Mouse (Mus musculus): ENCODE measurements around the gene Pomt2. TPM values are rescaled to one million over a fixed set of nuclear protein-coding genes. Genes with fewer than 3 reads are reported as not detected.

The Pomt2 gene
- 10 to 100 TPM; 11.5 to 14.1 TPM for total RNA-seq (2021)
- long read RNA-seq, experiment 1, full-length matches to known transcripts = 2 of 4 reads
- long read RNA-seq, experiment 1, partial matches to known transcripts = 1 of 4 reads
- long read RNA-seq, experiment 1, other reads (novel, unspliced or antisense) = 1 of 4 reads
- long read RNA-seq, experiment 2, full-length matches to known transcripts = 8 of 10 reads
- long read RNA-seq, experiment 2, partial matches to known transcripts = 0 of 10 reads
- long read RNA-seq, experiment 2, other reads (novel, unspliced or antisense) = 2 of 10 reads

- DNase-seq = peak; percentile 93
Measured at GRCm38 (mm10) chr12:87147395-87148089, at the start of gene Pomt2. Gene Pomt2, minus strand, starts transcription at chr12:87147968.

DNA sequence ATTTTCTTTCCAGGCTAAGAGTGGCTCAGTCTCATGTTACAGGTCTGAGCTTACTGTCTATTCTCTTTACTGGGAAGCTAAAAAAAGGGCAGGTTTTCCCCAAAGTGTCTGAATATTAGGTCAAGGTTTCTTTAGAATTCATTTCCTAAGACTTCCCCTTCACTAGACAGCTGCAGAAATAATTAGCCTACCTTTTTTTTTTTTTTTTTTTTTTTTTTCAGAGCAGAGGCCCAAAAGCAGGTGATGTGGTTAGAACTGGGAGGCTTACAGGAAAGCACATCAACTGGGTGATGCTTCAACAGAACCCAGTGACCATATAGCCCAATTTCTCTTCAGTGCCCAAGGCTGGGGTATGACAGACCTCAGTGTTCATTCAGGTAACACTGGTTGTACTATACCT, 48.5 kb upstream of the Pomt2 start:
- no peak for DNase-seq

GRCm38 (mm10) chr12:87195069-87195468, 47.3 kb upstream of the Pomt2 start:
- DNase-seq = no peak

DNA sequence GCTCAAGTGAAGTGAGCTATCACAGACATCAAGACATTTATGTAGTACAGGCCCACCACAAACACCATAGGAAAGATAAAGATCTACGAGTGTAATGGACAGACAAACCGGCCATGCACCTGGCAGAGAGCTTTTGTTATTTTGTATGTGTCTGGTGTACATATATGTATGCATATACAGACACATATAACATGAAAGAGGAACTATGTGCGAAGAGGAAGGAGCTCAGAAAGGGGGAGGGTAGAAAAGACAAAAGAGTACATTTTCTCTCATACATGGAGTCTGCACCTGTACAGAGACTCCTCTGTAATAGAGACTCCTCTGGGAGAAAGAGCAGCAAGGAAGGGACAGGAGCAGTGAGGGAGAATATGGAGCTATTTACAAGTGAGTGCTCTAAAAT, 45.2 kb upstream of the Pomt2 start:
- DNase-seq = no peak

DNA sequence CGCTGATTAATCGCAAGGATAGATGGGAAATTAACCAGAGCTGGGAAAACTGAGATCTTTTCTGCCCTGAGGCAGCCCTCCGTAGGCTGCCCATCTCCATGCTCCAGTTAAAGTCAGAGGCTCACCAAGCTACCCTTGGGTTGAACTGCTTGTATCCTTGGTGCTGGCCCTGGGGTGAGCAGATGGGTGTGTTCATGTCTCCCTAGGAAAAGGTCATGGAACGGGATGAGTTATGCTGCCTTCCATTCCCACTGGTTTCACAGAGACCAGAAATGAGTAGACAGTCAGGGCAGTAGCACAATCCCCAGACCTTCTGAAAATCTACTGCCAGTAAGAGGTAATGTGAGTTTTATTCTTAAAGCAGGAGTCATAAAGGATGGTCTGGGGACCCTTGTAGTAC, 29.9 kb upstream of the Pomt2 start:
- DNase-seq = peak; percentile 58

GRCm38 (mm10) chr12:87175194-87175946, 27.6 kb upstream of the Pomt2 start:
- DNase-seq = no peak

GRCm38 (mm10) chr12:87160815-87161214, 13.0 kb upstream of the Pomt2 start:
- no peak for DNase-seq

DNA sequence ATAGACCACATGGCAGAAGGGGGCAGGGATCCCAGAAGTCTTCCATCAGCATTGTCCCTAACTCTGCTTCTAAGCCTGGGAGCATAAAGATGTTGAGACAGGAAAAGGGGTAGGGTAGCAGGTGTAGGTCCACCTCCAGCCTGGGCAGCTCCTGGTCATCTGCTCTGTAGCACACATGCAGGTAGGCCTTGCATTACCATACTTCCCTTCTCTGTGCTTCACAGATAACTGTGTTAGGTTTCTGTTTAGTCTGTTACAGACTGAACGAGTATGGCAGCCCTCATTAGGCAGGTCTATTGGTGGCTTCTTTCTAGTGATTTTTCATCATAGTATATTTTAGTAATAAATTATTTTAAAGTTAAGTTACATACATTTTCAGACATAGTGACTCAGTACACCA, 12.5 kb upstream of the Pomt2 start:
- no peak for DNase-seq

DNA sequence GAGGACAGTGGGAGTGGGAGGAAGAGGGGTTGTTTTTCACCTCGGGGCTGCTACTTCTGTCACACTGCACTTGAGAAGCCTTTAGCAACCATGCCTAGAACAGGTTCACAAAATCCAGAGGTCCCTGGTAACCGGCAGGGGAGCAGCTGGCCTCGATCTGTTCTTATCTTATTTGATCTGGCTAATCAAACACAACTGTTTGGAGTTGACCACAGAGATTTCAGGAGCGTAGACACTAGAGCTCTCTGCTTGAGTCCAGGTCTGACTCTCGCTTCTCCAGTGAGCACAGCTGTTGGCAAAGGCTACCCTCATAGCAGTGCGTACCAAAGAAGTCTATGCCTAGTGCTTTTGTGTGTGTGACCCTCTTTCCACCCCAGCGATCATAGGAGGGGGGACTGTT, 10.3 kb upstream of the Pomt2 start:
- no peak for DNase-seq

- DNase-seq = peak; percentile 39
Measured at GRCm38 (mm10) chr12:87157361-87157760, 9.6 kb upstream of the Pomt2 start.

- peak; percentile 62 for DNase-seq
Measured at GRCm38 (mm10) chr12:87154448-87154847, 6.7 kb upstream of the Pomt2 start.

DNA sequence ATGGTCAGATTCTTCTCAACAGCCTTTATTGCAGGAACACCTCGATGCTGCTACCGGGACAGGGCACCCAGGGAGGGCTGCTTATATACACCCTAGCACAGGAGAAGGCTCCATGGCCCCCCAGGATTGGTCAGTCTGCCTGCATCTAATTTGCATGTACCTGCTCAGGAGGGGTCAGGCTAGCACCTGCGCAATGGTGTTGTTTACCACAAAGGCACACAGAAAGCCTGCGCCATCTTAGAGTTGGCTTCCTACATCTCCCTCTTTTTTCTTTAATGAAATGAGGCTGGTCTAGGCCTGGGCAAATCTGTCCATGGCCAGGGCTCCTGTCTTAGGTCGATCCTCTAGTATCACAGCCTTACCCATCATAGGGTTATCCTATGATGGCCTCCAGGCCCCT, 1.7 kb upstream of the Pomt2 start:
- DNase-seq = no peak

- DNase-seq = peak; percentile 41
Measured at GRCm38 (mm10) chr12:87148136-87148535, 368 bp upstream of the Pomt2 start.

DNA sequence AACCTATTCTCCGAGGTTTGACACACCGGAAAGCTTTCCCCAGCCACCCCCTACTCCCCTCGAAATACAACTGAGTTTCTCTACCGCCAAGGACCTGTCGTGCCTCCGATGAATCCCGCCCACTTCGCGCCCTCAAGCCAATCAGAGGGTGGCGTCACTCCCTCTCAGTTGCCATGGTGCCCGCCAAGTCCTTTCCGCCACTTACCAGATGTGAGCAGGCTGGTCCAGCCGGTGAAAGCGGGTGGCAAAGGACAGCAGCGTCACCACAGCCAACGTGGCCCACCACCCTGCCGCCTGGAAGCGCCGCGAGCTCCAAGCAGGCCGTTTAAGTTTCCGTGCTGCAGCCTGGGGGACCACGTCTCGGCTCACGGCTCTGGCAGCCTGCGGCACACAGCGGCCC, 802 bp downstream of the Pomt2 start, which contains the start of gene Gstz1:
Gstz1 (plus strand) TSS at position 200 of the 400 bp plus-strand sequence.
- DNase-seq = peak; percentile 91

GRCm38 (mm10) chr12:87142156-87142555, 5.6 kb downstream of the Pomt2 start:
- DNase-seq = no peak

DNA sequence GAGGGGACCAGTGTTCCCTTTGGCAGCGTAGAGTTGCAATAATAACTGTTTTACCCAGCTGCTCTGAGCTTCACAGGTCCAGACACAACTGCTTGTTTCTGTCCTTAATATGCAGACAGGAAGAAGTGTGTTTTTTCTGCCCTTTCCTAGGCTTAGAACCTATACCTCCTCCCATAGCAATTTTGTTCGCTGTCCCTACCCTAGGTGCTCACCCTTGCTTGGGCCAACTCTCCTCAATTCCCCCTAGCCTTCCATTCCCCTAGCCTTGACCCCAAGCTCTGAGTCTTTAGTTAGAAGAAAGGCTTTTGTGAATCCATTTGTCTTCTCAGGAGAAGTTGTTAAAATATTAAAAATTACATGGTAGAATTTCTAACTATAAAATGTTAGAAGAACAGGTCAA, 9.0 kb downstream of the Pomt2 start:
- no peak for DNase-seq

DNA sequence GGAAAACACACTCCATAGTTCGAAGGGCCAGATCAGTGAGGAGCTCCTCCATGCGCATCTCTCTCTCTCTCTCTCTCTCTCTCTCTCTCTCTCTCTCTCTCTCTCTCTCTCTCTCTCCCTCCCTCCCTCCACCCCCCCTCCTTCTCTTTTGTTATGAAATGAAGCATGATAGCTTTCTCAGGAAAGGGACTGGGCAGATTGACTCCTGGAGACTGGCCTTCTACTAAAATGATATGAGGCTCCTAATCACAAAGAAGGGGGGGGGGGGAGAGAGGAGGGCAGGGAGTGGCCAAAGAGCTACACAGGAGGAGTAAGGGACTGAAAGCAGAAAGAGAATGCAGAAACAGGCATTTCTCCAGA, 9.4 kb downstream of the Pomt2 start:
- no peak for DNase-seq

- DNase-seq = no peak
Measured at GRCm38 (mm10) chr12:87137439-87138341, 10.1 kb downstream of the Pomt2 start.

GRCm38 (mm10) chr12:87132784-87133183, 15.0 kb downstream of the Pomt2 start:
- DNase-seq = no peak

GRCm38 (mm10) chr12:87132210-87132609, 15.6 kb downstream of the Pomt2 start:
- DNase-seq = no peak

DNA sequence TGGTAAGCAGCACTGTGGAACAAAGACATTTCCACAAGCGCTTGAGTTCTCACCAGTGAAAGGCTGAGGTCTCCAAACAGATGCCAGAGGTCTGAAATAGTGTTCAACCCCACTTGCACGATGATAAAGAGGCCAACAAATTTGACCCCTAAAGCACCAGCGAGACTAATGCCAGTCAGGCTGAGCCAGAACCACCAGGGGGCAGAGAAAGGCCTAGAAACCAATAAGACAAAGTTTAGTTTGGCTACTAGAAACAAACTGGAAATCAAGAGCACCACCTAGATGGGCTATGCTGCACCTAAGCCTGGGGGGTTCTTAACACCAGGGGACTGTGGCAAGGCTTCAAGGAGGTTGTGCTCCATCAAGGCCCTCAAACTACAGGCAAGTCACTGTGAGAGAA, 16.1 kb downstream of the Pomt2 start:
- peak; percentile 68 for DNase-seq

DNA sequence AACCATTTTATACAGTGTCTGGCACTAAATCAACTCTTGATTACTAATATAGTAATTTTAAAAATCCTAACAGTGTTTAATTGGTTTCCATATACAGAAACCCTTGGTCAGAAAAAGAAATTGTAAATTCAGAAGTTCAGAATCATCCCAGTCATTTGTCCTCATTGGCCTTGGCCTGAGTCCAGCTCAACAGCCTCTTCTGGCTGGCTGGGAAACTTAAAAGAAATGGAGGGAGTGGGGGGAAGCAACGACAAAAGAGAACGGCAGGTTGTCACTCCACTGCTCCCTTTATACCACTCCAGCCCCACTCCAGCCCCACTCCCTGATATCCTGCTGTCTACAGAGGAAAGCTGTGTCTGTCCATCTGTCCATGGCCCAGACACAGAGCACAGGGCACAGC, 16.6 kb downstream of the Pomt2 start:
- peak; percentile 51 for DNase-seq
